Mouse (Mus musculus) telencephalon, adult 2 months (tissue): Measurements from ENCODE around the gene Timp3.

Experiments
- DNase-seq: peaks from one replicate; pipeline ENCODE4 v3.0.0-alpha.2; 2011; ENCODE audit warnings: low read depth, low spot score

Gene Timp3

DNA sequence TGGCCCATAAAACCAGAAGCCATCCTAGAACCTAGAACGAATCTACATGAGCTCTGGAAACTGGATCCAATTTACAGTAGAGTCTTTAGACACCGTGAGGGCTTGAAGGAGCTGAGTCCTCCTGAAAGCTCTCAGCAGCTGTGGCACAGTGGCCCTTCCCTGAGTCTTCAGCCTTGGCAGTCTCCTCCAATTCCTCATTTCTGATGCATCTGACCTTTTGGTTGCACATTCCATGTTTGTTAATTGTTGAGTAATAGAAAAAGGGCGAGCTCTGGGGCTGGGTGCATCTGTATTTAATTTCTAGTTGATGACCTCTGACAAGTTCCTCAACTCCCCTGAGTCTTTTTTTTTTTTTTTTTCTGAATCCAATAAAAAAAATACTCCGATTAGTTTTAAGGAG lies 28.0 kb downstream of the Timp3 start:
- no peak for DNase-seq

DNA sequence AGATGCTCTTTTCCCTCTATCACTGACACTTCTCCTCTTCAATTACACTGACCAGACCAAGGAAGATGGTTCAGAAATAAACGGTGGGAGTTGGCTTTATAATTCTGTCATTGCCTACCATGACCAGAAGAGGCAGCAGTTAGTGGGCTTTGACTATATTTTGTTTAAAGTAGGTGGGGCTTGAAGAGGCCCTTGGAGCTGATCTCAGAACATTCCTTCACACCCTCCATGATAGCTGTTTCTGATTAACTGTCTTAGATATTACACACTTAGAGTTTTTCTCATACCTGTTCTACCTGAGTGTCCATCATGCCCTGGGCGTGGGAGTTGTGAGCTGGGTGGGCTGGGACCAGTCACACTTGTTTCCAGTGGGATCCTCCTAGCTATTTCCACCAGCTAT lies 28.5 kb downstream of the Timp3 start:
- DNase-seq = no peak

- DNase-seq = no peak
Measured at GRCm38 (mm10) chr10:86329241-86329882, 29.2 kb downstream of the Timp3 start.

- no peak for DNase-seq
Measured at GRCm38 (mm10) chr10:86330993-86331680, 31.0 kb downstream of the Timp3 start.

DNA sequence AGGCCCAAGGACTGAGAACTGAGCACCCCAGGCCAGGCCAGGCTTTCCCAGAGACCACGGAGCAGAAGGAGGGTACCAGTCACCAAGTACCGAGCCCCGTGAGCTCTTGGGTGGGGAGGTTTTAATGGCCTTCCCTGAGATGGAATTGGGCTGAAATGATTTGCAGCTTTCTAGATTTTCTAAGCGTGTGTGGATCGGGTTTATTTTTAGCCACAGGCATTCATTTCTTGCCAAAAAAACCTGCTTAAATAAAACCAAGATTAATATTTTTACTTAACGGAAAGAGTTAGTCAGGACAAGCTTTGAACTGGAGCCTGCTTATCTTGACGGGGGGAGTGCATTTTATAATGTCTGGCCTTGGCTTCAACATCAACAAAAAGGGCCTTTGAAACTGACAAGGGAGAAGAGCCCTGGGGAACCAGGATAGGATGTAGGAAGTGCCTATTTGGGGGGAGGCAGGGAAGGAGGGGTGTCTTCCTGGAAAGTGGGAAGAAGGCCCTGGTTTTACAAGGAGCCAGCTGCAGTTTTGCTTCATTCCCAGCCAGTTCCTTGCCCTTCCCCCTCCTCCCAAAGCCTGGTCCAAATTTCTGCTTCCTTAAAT lies 31.6 kb downstream of the Timp3 start:
- DNase-seq = peak; percentile 38

GRCm38 (mm10) chr10:86332942-86333341 lies 32.8 kb downstream of the Timp3 start:
- DNase-seq = no peak

- DNase-seq = no peak
Measured at GRCm38 (mm10) chr10:86334581-86334980, 34.4 kb downstream of the Timp3 start.

DNA sequence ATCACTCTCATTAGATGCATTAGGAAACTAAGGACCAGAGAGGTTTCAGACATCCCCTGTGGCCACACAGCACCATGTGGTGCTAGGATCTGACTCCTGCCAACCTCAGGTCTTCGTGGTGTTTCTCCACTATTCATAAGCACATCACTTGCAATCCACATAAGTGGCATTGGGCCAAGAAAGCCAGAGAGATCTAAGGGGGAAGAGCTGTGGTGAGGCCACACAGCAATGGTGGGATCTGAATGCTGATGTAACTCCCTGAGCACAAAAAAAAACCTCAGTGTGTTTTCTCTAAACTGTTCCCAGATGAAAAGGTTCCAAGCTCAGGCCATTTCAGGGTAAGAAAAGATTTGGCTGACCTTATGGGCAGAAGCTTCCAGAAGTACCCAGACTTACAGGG lies 36.3 kb downstream of the Timp3 start:
- no peak for DNase-seq

DNA sequence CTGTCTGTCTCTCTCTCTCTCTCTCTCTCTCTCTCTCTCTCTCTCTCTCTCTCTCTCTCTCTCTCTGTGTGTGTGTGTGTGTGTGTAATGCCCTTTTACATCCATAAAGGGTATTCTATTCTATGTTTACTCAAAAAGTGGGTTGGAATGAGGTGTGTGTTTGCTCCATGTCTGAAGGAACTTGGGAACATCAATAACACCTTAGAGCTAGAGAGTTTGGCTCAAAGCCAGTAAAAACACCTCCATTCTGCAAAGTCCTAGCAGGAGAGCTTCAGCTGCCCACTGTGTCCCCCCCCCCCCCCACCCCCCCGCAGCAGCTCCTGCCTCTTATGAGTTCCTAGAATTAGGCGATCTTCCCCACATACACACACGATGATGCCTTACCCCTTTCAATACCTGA lies 37.1 kb downstream of the Timp3 start:
- DNase-seq = no peak

DNA sequence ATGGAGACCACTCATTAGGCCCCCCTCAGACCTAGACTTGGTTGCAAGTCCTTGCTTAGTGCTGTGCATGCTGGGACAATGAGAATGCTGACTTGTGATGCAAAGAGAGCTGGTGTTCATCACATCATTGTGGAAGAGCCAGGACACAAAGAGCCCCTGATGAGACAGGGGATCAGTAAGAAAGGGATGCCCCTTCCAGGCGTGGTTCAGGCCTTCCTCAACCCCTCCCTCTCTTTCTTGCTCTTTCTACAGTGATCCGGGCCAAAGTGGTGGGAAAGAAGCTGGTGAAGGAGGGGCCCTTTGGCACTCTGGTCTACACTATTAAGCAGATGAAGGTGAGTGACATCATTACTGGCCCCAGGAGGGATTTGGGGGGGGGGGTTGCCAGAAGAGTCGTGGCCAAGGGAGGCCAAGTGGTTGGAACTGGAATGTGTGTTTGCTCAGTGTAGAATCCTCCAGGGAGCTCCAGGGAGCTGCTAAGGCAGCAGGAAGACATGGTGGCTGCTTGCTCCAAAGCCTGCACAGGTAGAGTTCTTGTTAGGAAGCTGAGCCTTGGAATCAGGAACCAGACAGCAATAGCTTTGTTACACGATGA lies 38.0 kb downstream of the Timp3 start:
- no peak for DNase-seq

DNA sequence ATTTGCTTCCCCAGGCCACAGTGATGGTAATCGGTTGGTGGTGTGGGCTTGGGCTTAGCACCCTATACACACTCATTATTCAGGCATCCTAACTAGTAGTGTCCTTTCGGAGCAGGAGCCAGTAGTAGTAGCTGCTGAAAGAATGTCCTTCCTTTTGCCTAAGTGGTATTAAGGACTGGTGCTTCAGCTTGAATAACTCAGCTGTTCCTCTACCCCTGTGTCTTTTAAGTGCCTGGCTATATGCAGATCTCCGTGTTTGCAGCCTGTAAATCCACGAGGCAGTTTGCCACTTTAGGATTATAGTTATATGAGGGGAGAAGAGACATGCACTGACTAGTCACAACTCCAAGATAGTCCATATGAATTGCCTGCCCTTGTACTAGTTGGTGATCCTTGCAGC lies 38.9 kb downstream of the Timp3 start:
- DNase-seq = no peak

DNA sequence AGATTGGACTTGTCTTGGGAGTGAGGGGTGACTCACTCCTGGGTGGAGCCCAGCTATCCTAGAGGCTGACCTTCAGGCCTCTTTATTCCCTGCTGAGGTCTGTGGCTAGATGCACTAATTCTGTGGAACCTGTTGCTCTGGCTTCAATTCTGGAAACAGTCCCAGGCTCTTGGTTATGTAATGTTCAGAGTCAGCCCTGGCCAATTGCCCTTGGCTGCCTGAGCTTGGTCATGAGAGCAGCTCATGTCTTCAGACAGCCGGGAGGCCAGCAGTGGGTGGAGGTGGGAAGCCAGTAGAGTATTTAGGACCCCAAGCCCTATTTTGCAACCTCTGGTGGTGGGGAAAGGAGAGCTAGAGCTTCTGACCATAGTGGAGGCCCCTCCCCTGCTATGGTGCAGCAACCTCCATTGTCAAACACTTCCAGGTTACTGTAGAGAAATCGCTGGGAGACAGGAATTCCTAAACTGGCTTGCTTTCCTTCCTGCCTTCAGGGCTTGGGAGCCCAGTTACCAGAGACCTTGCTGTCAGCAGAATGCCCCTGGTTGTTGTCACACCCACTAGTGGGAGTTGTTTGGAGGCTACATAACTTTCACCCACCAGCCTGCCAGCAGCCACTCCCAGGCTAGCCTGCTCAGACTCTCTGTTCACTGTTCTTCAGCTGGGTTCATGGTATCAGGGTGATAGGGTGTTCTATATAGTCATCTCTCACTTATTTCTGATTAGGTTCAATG lies 39.6 kb downstream of the Timp3 start:
- DNase-seq = peak; percentile 48

GRCm38 (mm10) chr10:86340421-86340820 lies 40.2 kb downstream of the Timp3 start:
- no peak for DNase-seq

DNA sequence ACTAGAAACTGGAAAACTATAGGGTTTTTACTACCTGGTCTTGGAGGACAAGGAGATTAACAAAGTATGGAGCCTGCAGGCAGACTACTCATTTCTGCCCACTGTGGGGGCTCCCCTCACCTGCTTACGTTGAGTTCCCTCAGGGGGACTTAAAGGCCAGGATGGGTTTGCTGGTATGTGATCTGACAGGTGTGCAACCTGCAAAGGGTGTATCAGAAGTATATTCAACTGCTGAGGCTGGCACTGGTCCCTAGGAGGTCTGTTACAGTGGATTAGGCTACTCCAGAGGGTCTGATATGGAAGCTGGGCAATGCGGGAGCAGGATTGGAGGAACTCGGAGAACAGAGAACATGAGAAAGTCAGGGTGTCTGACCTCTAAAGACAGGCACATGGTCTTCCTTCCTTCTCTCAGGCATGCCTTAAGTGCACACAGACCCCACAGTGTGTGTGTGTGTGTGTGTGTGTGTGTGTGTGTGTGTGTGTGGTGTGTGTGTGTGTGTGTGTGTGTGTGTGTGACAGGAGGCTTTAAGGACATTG lies 40.9 kb downstream of the Timp3 start:
- no peak for DNase-seq

DNA sequence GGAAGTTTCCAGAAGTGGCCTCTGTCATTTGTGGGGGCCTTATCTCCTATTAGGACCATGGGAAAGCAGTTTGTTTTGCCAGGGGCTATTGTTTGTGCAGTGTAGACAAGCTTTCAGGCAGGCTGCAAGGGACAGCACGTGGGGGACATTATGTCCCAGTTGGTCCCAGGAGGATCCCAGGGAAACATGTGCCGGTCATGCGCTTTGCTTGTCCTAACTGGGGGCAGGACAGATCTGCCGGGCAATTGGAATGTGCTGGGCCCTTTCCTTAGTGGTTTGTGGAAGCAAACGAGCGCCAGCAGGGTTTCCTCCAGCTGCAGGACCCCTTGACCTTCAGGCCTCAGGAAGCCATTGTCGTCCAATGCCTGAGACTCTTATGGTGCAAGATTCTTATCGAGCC lies 41.4 kb downstream of the Timp3 start:
- DNase-seq = no peak

- DNase-seq = no peak
Measured at GRCm38 (mm10) chr10:86342151-86342550, 42.0 kb downstream of the Timp3 start.

- no peak for DNase-seq
Measured at GRCm38 (mm10) chr10:86342713-86343112, 42.5 kb downstream of the Timp3 start.

- no peak for DNase-seq
Measured at GRCm38 (mm10) chr10:86343362-86343761, 43.2 kb downstream of the Timp3 start.

- DNase-seq = no peak
Measured at GRCm38 (mm10) chr10:86343931-86344330, 43.8 kb downstream of the Timp3 start.

- DNase-seq = no peak
Measured at GRCm38 (mm10) chr10:86344654-86345053, 44.5 kb downstream of the Timp3 start.

GRCm38 (mm10) chr10:86345645-86346044 lies 45.5 kb downstream of the Timp3 start:
- DNase-seq = no peak
